Mouse (Mus musculus): ENCODE results near the gene 4930523C07Rik.

Gene 4930523C07Rik

GRCm38 (mm10) chr1:160044237-160045021 lies at the start of gene 4930523C07Rik:
4930523C07Rik (plus strand) TSS chr1:160044382.
- POLR2A ChIA-PET, result interaction anchor here in 3 of 4 experiments (0.6 to 1.1 kb wide), 3 partner anchors 9 to 524 kb away, joined by 3 to 4 read pairs (median 4); no protein-coding TSS in a partner anchor

GRCm38 (mm10) chr1:159997329-159997728 lies 46.9 kb upstream of the 4930523C07Rik start:
- CTCF ChIA-PET, result no interaction called here
- POLR2A ChIA-PET, result interaction anchor here in 1 of 4 experiments (0.6 kb wide), 1 partner anchor 131 kb away, joined by 8 read pairs; no protein-coding TSS in a partner anchor

More at GRCm38 (mm10) chr1:160044237-160045021, at the start of gene 4930523C07Rik:
- CTCF ChIA-PET, result interaction anchor here in 3 of 4 experiments (0.5 to 1.0 kb wide), 3 partner anchors 21 to 388 kb away, joined by 3 read pairs; no protein-coding TSS in a partner anchor

- POLR2A ChIA-PET, result no interaction called here
- CTCF ChIA-PET, result no interaction called here
Observed at GRCm38 (mm10) chr1:159998349-159998748, 45.8 kb upstream of the 4930523C07Rik start.

GRCm38 (mm10) chr1:159999232-159999631 lies 45.0 kb upstream of the 4930523C07Rik start:
- CTCF ChIA-PET, result no interaction called here

DNA sequence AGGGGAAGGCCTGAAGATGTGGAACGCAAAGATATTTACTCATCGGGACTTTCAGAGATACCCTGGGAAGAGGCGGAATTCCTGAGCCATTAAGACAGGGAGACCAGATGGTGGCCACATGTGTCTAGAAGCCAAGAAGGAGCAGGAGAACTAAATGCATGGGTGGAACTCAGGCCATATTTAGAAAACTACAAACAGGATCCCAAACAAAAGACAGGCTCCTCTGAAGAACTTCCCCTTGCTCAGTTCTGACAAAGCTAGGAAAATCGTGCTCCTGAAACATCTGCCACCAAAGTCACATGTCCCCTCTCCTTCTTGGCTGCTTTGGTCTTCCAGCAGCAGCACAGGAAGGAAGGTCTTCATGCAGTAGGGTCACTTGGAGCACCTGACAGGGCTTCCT lies 38.9 kb upstream of the 4930523C07Rik start:
- CTCF ChIA-PET, result interaction anchor here in 1 of 4 experiments (0.6 kb wide), 1 partner anchor 36 kb away, joined by 4 read pairs; no protein-coding TSS in a partner anchor
- POLR2A ChIA-PET, result no interaction called here

More at GRCm38 (mm10) chr1:159999232-159999631, 45.0 kb upstream of the 4930523C07Rik start:
- POLR2A ChIA-PET, result no interaction called here

DNA sequence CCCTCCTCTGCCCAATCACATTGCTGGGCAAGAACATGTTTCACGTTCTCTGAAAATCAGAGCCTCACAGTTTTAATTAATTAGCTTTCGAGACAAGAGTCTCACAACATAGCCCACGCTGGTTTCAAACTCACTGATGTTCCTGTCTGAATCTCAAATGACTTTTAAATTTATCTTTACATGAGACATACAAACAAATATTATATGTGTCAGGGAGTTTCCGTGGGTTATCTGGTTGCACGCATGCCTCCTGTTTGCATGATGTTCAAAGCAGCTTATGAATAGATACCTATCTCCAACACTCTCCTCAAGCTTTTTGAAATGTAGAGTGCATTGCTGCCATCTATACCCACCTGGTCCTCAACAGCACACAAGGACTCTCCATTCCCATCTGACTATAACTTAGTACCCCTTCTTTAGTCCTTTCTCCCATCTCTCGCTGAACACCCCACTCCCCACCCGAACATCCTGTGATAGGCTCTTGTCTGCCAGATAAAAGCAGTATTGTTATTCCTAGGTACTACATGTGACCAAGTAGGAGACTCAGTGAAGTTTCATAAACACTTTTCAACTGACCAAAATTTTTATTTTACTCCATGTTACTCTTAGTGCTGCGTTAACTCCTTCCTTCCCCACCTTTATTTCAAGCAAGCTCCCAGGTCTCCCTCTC lies 37.1 kb upstream of the 4930523C07Rik start:
- POLR2A ChIA-PET, result interaction anchor here in 2 of 4 experiments (0.7 to 1.2 kb wide), 2 partner anchors 10 to 661 kb away, joined by 3 read pairs; no protein-coding TSS in a partner anchor
- CTCF ChIA-PET, result interaction anchor here in 1 of 4 experiments (0.6 kb wide), 1 partner anchor 179 kb away, joined by 3 read pairs; no protein-coding TSS in a partner anchor

DNA sequence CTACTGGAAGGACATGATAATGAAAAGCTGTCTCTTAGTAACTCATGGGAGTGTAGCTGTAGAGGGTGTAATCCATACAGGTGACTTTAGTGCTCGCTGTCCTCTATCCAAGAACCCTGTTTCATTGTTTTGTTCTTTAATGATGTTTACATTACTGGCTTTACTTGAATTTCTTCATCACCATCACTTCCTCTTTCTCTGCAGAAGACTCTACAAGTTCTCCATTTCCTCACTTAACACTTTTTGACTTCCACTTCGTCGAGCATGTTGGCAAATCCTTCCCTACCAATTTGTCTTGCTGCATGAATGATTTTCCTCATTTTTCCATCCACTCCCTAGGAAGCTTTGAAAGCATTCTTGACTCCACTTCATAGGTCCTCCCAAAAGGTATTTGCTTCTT lies 31.1 kb upstream of the 4930523C07Rik start:
- CTCF ChIA-PET, result no interaction called here

DNA sequence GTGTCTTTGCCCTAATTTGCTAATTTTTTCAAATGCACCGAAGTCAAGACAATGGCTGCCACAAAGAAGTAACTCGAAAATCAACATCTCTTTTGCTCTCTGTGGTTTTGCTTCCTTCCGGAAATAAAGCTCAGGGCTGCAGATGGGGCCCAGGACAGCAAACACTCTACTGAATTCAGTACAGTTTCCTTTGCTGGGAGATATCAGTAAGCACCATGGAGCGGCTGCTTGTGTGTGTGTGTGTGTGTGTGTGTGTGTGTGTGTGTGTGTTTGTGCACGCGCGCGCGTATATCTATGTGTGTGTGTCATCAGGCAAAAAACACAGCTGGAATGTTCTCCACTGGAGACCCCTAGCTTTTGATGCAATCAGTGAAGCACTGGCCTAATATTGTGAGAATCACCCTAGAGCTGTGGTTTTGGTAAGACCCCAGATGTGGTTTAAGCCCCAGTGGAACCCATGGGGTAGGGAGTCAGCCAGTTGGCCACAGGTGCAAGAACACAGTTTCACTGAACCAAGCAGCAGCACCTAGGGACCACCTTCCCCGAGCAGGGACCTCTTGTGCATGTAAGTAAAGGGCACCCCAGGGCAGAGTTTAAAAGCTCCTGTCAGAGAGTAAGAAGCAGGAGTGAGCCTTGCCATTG lies 19.7 kb upstream of the 4930523C07Rik start:
- POLR2A ChIA-PET, result interaction anchor here in 1 of 4 experiments (0.6 to 0.7 kb wide), 3 partner anchors 16 to 41 kb away, joined by 3 to 5 read pairs (median 3); no protein-coding TSS in a partner anchor

More for the DNA sequence above, 31.1 kb upstream of the 4930523C07Rik start:
- POLR2A ChIA-PET, result no interaction called here

DNA sequence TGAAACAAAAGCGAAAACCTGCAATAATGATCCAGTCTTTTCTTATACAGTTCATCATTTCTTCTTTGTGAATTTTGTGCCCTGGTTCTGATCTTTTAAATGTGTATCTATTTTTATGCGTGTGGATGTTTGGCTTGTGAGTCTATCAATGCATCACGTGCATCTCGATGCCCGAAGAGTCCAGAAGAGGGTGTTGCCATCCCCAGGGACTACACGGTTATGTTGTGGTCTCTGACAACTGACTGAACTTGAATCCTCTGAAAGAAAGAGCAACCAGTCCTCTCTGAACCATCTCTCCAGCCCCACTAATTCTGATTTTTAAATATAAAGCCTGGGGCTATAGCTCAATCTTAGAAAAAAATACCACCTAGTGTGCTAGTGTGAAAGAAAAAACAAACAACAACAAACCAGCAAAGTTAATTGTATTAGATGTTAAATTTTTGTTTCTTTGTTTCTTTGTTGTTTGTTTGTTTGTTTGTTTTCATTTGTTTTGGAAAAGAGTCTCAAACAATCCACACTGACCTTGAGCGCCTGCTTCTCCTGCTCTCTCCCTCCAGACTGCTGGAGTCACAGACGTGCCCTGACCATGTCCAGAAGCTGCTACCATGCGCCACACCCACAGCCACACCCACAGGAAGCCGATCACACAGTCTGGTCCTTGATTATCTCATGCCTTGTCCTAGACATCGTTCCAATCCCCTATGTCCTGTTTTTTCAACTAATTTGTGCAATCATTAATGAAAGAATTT lies 18.9 kb upstream of the 4930523C07Rik start:
- CTCF ChIA-PET, result interaction anchor here in 2 of 4 experiments (0.6 to 0.9 kb wide), 3 partner anchors 18 to 1154 kb away, joined by 3 to 4 read pairs (median 3); no protein-coding TSS in a partner anchor
- POLR2A ChIA-PET, result interaction anchor here in 1 of 4 experiments (0.7 kb wide), 1 partner anchor 17 kb away, joined by 3 read pairs; no protein-coding TSS in a partner anchor

More for the DNA sequence above, 19.7 kb upstream of the 4930523C07Rik start:
- CTCF ChIA-PET, result interaction anchor here in 2 of 4 experiments (0.6 to 1.2 kb wide), 3 partner anchors 19 to 328 kb away, joined by 3 to 4 read pairs (median 3); no protein-coding TSS in a partner anchor

DNA sequence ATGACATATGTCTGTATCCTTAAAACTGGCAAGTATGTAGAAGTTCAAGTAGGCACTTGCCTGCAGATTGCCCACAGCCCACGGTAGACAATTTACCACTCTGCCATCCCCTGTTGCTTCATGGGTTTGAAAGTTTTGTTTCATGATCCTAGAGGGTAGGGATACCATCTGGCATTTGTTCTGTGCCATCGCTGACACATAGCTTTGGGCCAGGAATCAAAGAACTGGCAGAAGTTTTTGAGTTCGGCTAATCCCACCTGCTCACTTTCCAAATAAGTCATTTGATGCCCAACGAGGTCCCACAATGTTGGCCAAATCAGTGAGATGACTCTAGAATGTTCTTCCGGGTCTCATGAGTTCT lies 18.3 kb upstream of the 4930523C07Rik start:
- CTCF ChIA-PET, result interaction anchor here in 1 of 4 experiments (0.6 kb wide), 1 partner anchor 68 kb away, joined by 3 read pairs; no protein-coding TSS in a partner anchor
- POLR2A ChIA-PET, result no interaction called here

- CTCF ChIA-PET, result no interaction called here
- POLR2A ChIA-PET, result no interaction called here
Observed at GRCm38 (mm10) chr1:160027939-160028338, 16.2 kb upstream of the 4930523C07Rik start.

- ChIA-PET POLR2A (no interaction called here), CTCF (no interaction called here)
Observed at GRCm38 (mm10) chr1:160033948-160034598, 10.1 kb upstream of the 4930523C07Rik start.

DNA sequence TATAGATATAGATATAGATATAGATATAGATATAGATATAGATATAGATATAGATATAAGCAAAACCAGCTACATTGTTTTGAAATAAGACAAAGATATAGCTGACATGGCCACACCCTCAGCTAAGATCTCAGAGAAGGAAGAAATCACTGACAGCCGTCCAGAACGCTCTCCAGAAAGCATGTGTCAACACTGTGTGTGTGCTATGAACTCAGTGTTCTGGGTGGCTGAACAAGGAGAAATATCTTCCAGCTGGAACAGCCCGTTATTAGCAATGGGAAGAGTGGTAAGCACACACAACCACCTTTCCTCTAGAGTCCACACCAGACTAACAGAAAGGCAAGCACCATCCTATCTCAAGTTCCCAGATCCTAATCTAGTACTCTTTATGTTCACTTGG lies 8.6 kb upstream of the 4930523C07Rik start:
- ChIA-PET CTCF (no interaction called here), POLR2A (interaction anchor here in 1 of 4 experiments (0.5 kb wide), 1 partner anchor 309 kb away, joined by 5 read pairs; no protein-coding TSS in a partner anchor)

GRCm38 (mm10) chr1:160036996-160037521 lies 7.1 kb upstream of the 4930523C07Rik start:
- POLR2A ChIA-PET, result interaction anchor here in 1 of 4 experiments (0.6 kb wide), 1 partner anchor 597 kb away, joined by 3 read pairs; no protein-coding TSS in a partner anchor
- CTCF ChIA-PET, result interaction anchor here in 1 of 4 experiments (0.6 kb wide), 1 partner anchor 556 kb away, joined by 4 read pairs; no protein-coding TSS in a partner anchor

GRCm38 (mm10) chr1:160039951-160040645 lies 4.1 kb upstream of the 4930523C07Rik start:
- POLR2A ChIA-PET, result interaction anchor here in 1 of 4 experiments (0.6 to 1.1 kb wide), 2 partner anchors 9 to 1899 kb away, joined by 4 read pairs; no protein-coding TSS in a partner anchor

GRCm38 (mm10) chr1:160041264-160041775 lies 2.9 kb upstream of the 4930523C07Rik start:
- CTCF ChIA-PET, result no interaction called here
- POLR2A ChIA-PET, result no interaction called here

More at GRCm38 (mm10) chr1:160039951-160040645, 4.1 kb upstream of the 4930523C07Rik start:
- CTCF ChIA-PET, result no interaction called here

DNA sequence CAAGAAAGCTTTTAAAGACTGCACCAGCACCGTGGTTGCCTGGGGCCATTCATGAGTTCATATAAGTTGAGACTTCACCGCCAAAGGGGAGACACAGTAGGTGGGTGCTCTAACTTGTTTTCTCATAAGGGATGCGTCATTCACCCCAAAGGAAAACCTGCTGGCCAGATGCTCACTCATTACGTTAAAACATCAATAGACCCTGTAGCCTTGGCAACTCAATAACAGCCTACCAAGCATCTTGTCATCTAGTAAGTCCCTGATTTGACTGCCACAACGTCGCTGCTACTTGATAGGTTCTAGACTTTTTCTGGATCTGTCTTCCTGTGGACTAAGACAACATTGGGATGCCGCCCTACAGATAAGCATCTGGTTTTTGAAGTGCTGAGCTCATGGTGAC lies 1.8 kb upstream of the 4930523C07Rik start:
- CTCF ChIA-PET, result no interaction called here
- POLR2A ChIA-PET, result no interaction called here
